Mouse (Mus musculus) cerebellum, postnatal 25 days (tissue): ENCODE measurements around the gene Bag1.

ENCODE experiments used
- DNase-seq, 2 experiments: peaks; one replicate each; pipeline ENCODE4 v3.0.0; 2021; ENCODE audit warnings: mixed read lengths in 2 of 2

Gene Bag1

DNA sequence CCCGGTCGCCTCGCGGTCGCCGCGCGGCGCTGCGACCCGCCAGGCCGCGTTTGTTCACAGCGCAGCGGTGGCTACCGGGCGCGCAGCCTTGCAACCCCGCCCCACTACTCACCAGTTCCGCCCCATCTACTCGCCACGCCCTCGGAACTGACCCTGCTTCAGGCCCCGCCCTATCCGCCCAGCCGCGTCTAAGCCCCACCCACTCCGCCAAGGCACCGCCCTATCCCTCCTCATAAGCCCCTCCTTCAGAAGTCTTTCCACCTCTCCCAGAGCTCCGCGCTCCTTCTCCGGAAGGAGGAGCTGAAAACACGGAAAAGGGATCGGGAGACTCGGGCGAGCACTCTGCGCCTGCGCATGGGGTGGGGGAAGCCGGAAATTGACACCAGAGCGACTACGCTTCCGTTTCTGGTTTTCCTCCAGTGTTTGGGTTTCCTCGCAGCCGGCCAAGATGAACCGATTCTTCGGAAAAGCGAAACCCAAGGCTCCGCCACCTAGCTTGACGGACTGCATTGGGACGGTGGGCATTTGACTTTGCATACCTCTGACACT lies at the start of gene Bag1, which contains the start of gene Chmp5:
Gene Bag1, minus strand, starts transcription at position 135 of the 549 bp plus-strand sequence.
Gene Chmp5, plus strand, starts transcription at position 248 of the 549 bp plus-strand sequence.
- DNase-seq = peak; percentile 98 to 99

- no peak for DNase-seq
These were observed 48.2 kb upstream of the Bag1 start for GRCm38 (mm10) chr4:40996302-40996701.

- DNase-seq = no peak
These were observed 41.5 kb upstream of the Bag1 start for GRCm38 (mm10) chr4:40989633-40990032.

- no peak for DNase-seq
These were observed 35.6 kb upstream of the Bag1 start for GRCm38 (mm10) chr4:40983686-40984085.

GRCm38 (mm10) chr4:40982486-40982885 lies 34.4 kb upstream of the Bag1 start:
- no peak for DNase-seq

DNA sequence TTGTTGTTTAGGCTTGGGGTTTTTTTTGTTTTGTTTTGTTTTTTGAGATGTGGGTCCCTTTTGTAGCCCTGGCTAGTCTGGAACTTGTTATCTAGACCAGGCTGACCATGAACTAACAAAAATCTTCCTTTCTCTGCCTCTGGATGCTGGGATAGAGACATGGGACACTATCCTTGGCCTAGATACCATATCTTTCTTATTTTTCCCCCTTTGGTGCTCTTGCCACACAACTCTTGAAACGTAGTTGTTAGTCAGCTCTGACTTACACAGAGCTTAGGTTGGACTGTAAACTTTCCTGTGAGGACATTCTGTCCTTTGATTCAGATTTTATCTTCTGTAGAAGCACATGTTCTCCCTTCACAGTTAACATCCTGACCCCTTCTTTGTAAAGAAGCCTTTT lies 31.3 kb upstream of the Bag1 start:
- no peak for DNase-seq

DNA sequence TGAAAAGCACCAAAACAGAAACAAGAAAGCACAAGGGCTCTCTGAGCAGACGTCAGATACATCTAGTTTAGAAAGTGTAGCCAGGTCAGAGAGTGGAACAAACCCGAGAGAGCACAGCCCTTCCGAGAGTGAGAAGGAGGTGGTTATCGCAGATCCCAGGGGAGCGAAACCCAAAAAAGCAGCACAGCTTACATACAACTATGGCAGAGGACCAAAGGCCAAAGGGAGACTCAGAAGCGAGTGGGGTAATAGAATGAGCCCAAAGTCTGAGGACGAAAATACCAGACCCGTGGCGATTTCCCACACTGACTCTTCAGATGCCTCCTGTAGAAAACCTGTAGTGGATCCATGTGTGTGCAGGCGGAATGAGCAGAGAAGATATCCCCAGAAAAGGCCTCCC lies 28.6 kb upstream of the Bag1 start:
- DNase-seq = no peak

DNA sequence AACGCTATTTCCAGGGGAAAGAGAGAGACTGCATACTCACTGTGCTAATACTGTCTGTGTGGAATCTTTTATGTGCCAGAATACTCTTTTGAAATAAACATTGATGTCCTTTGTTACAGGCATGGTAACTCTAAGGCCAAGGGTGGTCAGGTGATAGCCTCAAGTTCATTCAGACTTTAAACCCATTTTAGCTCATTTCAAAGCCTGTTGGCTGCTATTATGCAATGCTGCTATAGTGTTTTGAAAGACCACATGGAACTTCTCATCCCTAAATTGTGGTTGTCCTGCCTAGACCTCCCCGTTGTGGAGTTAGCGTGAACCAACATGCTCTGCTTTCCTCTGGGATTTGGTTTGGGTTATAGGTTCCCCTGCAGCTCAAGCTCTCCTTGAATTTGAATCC lies 27.6 kb upstream of the Bag1 start:
- DNase-seq = no peak

DNA sequence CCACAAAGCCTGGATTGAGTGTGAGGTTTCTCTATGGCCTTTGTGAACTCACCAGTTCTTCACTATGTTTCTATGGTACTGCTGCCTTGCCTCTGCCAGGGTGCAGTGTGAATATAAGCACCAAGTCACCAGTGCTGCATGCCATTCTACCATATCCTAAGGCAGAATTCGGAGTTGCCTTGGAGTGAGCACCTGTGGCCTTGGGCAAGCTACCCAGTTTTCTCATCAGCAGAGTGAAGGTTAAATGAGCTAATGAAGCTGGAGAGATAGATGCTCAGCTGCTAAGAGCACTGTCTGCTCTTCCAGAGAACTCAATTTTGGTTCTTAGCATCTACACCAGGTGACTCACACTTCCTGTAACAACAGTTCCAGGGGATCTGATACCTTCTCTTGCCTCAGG lies 25.9 kb upstream of the Bag1 start:
- DNase-seq = no peak

DNA sequence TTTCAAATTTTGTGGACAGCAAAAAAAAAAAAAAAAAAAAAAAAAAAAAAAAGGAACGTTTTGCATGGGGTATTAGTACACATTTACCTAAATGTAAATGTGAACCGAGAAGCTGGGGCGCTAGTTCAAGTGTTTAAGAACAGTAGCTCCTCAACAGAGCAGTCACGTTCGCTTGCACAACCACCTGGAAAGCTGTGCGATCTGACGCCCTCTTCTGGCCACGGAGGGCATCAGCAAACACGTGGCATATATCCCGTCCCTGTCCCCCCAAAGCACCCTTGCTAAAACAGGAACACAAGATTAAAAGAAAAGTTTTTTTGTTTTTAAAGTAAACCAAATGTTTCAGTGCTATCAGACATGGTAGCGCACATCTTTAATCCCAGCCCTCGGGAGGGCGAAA lies 23.6 kb upstream of the Bag1 start:
- peak in 1 of 2 experiments; percentile 46 for DNase-seq

GRCm38 (mm10) chr4:40970842-40971701 lies 23.0 kb upstream of the Bag1 start, which contains the start of gene Nfx1:
Gene Nfx1 (plus strand): TSS chr4:40970906.
- peak; percentile 97 to 98 for DNase-seq

GRCm38 (mm10) chr4:40970592-40970841 lies 22.4 kb upstream of the Bag1 start:
- no peak for DNase-seq

DNA sequence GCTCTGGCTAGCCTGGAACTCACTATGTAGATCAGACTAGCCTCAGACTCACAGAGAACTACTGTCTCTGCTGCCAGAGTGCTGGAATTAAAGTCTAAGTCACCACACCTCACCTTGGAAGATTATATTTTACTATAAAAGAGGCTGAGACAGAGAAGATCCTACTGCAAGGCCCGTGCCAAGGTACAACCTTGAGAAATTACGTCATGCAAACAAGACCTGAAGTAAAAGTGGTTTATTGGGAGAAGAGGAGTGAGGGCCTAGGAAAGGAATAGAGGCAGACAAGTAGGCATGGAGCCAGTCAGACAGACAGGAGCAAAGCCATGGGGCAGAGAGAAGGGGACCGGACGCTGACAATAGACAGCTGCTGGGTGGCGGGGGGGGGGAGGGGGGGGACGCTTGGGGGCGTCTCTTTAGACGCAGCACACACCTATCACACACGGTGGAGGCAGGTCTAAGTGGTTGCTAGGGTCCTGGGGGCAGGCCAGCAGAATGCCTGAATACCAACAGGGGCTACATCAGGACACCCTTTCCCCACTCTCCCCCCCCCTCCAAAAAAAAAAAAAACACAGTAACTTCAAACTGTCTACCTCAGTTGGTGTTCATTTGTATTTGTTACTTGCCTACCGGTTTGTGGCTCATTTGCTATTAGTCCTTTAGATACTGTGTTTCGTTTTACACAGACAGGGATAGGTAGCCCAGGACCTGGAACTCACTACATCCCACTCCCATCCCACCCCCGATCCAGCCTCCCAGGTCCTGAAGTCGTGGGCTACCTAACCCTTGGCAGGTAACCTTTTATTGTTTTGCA lies 21.9 kb upstream of the Bag1 start:
- DNase-seq = peak; percentile 12 to 26

- no peak for DNase-seq
These were observed 21.1 kb upstream of the Bag1 start for GRCm38 (mm10) chr4:40969161-40969560.

DNA sequence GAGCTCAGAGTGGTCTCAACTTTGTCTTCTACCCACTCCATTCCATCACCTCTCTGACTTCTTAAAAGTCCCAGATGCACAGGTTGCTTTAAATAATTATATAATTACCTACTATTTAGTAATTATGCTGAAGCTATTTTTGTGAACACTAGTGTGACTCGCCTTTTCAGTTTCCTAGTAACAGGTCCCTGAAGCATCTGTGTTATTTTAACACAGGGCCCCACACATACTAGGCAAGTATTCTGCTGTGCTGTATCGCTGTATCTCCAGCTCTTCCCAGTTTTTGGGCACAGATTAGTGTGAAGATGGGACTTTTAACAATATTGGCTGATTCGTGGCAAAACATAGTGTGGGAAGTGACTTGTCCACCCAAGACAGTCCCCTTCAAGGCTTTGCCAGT lies 15.4 kb upstream of the Bag1 start:
- no peak for DNase-seq

DNA sequence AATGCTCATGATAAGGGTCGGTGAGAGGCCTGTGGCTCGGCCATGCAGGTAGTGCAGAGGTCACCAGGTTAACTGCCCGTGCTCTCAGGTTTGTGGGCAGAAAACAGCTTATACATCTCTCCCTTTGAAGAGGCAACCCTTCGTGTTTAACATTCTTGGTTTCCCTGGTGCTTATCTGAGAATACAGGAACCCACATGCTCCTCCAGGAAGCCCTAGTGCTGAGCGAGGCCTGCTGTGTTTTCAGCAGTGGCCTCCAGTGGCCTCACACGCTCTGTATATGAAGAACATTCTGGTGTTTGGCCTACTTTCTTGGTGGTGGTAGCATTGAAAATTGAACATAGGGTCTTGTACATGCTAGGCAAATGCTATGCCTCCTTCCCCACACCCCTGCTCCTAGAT lies 7.8 kb upstream of the Bag1 start:
- DNase-seq = no peak

GRCm38 (mm10) chr4:40953521-40953920 lies 5.4 kb upstream of the Bag1 start:
- DNase-seq = peak in 1 of 2 experiments; percentile 12

DNA sequence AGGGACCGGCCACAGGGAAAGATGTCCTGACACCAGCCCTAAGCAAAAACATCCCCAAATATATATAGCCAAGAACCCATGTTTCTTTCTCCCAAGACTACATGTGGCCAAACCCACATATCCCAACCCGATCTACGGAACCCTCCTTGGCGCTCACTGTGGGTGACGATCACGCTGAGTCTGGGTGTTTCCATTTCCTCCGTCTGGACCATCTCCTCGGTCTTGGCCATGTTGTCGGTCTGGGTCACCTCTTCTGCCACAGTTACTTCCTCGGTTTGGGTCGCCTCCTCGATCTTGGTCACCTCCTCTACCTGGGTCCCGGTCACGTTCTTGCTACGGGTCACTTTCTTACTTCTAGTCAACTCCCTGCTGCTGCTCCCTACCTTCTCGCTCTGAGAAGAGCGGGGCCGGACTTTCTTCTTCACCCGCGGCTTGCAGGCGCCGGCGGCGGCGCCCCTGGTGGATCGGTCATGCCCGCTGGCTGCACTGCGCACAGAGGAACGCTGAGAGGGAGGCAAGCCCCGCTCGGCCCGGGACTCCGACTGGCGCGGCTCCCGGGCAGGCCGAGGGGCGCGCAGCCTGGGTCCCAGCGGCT lies 432 bp downstream of the Bag1 start:
- DNase-seq = no peak

GRCm38 (mm10) chr4:40946516-40947121 lies 1.5 kb downstream of the Bag1 start:
- DNase-seq = no peak

DNA sequence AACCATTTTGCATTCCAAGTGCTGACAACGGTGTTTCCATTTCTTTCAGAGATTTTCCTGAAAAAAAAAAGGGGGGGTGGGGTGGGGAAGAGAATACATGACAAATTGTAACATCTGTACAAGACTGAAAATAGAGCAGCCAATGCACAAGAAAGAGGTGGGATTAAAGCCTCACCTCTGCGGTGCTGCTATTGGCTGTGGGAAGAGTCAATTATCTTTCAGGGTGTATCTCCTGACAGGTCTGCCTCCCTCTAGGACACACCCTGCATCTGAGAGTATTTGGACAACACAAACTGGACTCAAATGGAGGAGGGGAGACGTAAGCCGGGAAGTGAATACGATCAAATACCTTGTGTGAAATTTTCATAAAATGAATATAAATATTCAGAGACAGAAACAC lies 4.4 kb downstream of the Bag1 start:
- DNase-seq = no peak

DNA sequence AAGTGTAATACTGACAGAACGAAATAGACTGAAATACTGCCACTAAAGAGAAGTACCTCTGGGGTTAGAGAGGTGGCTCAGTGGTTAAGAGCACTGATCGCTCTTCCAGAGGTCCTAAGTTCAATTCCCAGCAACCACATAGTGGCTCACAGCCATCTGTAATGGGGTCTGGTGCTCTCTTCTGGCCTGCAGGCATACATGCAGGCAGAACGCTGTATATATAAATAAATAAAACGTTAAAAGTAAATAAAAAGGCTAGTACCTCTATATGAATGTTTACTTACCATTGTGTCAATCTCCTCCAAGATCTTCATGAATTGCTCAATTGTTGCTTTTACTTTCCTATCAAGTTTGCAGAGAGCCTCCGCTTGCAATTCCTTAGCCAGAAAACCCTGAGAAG lies 9.3 kb downstream of the Bag1 start:
- no peak for DNase-seq

DNA sequence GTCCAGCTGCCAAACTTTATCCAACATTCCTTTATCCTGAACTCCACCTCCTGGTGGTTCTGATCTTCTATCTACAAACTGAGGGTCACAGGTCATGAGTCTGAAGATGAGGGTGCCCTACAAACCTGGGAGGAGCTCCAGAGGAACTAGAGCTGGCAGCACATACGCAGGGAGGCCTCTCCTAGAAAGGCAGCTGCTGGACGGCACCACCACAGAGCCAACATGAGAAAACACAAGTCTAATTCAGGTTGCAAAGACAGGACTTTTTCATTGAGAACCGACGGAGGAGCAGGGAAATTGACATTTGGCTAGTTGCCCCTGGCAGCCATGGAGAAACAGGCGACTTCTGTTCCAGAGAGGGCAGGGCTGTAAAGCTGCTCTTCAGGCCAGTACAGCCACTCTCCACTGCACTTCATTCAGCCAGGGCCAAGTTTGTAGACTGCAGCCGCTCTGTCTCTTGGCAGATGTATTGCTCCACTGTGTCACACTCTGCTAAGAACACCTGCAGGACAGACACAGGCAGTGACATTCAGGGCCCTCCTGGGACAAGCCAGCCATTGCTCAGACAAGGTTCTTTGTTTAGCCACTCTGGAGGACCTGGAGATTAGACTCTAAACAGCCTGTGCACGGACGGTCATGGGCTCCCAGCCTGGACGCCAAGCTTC lies 11.8 kb downstream of the Bag1 start:
- peak; percentile 23 to 45 for DNase-seq
